ENCODE assay signal across 27 mouse cellular contexts in genomic region chr2:108030657-108031056, GRCm38 (mm10).
"Had no signal": no experiment of that assay in that cellular context is flagged by ENCODE, and none has a peak within 500 bp of the region (broad histone marks: within the 10 kb centered on the region; RNA-seq: fewer than 3 reads in every experiment).

No protein-coding gene starts in this region.

- DNase-seq: gastrocnemius, adult 2 months; gastrocnemius, postnatal 10 days; gastrocnemius, postnatal 25 days; heart, adult 11 months; heart, adult 2 months; heart, postnatal 14 days; heart, postnatal 36 days; kidney, adult 11 months; kidney, adult 2 months; kidney, adult 9 months; kidney, postnatal 14 days; kidney, postnatal 36 days; layer of hippocampus, postnatal 36 days; left cerebral cortex, postnatal 4 days had no signal

- H3K9ac ChIP-seq: heart, embryonic 13.5 days; heart, embryonic 15.5 days; hindbrain, embryonic 13.5 days; hindbrain, embryonic 15.5 days; kidney, embryonic 15.5 days; limb, embryonic 13.5 days; limb, embryonic 15.5 days; liver, embryonic 12.5 days; liver, embryonic 14.5 days had no signal

- H3K36me3 ChIP-seq: heart, embryonic 13.5 days; heart, embryonic 15.5 days; hindbrain, embryonic 13.5 days; hindbrain, embryonic 15.5 days; kidney, embryonic 15.5 days; limb, embryonic 13.5 days; limb, embryonic 15.5 days; liver, embryonic 12.5 days had no signal

- H3K4me1 ChIP-seq: heart, embryonic 13.5 days; heart, embryonic 15.5 days; kidney, embryonic 15.5 days; limb, embryonic 13.5 days; limb, embryonic 15.5 days; liver, embryonic 12.5 days had no signal

- H3K27me3 ChIP-seq: heart, embryonic 13.5 days; heart, embryonic 15.5 days; hindbrain, embryonic 13.5 days; hindbrain, embryonic 15.5 days; kidney, embryonic 15.5 days; limb, embryonic 13.5 days; limb, embryonic 15.5 days; liver, embryonic 12.5 days had no signal

- H3K9me3 ChIP-seq: heart, embryonic 13.5 days; heart, embryonic 15.5 days; hindbrain, embryonic 13.5 days; hindbrain, embryonic 15.5 days; kidney, embryonic 15.5 days; limb, embryonic 13.5 days; limb, embryonic 15.5 days; liver, embryonic 12.5 days had no signal

- H3K27ac ChIP-seq: gastrocnemius, adult 2 months; heart, adult 2 months; heart, embryonic 13.5 days; heart, embryonic 15.5 days; hindbrain, embryonic 13.5 days; hindbrain, embryonic 15.5 days; hindbrain, postnatal 0 days; kidney, embryonic 15.5 days; kidney, postnatal 0 days; limb, embryonic 13.5 days; limb, embryonic 15.5 days; liver, embryonic 12.5 days; liver, embryonic 14.5 days had no signal

- ATAC-seq: hindbrain, postnatal 0 days; intestine, embryonic 16.5 days; liver, embryonic 12.5 days had no signal

- H3K4me3 ChIP-seq: gastrocnemius, adult 2 months; heart, adult 2 months; heart, embryonic 13.5 days; heart, embryonic 15.5 days; hindbrain, embryonic 13.5 days; hindbrain, embryonic 15.5 days; kidney, embryonic 15.5 days; limb, embryonic 13.5 days; limb, embryonic 15.5 days; liver, embryonic 12.5 days had no signal

- H3K4me2 ChIP-seq: heart, embryonic 11.5 days; heart, embryonic 13.5 days; heart, embryonic 15.5 days; hindbrain, embryonic 13.5 days; hindbrain, embryonic 15.5 days; kidney, embryonic 15.5 days; limb, embryonic 13.5 days; limb, embryonic 15.5 days; liver, embryonic 12.5 days had no signal
